Mouse (Mus musculus) adrenal gland, adult 10 weeks (tissue): Measurements from ENCODE around the gene Csdc2. TPM values are rescaled to one million over a fixed set of nuclear protein-coding genes. Genes with fewer than 3 reads are reported as not detected.

ENCODE experiments used
- polyA plus RNA-seq: library from polyadenylated mRNA; stranded (reverse); fragments of 350-450 nt; fragmentation: Illumina TruSeq; extraction: RNeasy Lipid Tissue Mini Kit (QIAGEN cat#74804); gene quantifications from one replicate; pipeline ENCODE4 v1.2.3, GENCODE M21; 2014; ENCODE audit warnings: low read depth, low replicate concordance

The Csdc2 gene
- 0.52 TPM for polyA plus RNA-seq

DNA sequence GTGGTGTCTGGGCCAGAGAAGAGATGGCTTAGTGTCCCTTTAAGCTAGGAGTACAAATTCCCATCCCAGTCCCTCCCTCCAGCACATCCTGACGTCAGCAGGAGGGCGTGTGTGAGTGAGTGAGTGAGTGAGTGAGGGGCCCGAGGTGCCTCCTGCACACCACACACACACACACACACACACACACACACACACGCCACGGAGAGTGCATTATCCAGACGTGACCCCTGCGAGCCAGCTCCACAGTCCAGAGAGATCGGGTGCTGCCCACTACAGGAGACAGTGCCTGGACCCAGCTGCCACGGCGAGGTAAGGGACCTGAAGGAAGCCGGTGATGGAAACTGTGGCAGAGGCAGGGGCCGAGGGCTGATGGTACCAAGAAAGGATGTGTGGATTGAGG, at the start of gene Csdc2:
Csdc2 (plus strand) TSS at position 81 of the 400 bp plus-strand sequence.

GRCm38 (mm10) chr15:81925760-81926445, 10.7 kb upstream of the Csdc2 start, which contains the start of gene Polr3h:
TSS of gene Polr3h (minus strand) at chr15:81926240.

DNA sequence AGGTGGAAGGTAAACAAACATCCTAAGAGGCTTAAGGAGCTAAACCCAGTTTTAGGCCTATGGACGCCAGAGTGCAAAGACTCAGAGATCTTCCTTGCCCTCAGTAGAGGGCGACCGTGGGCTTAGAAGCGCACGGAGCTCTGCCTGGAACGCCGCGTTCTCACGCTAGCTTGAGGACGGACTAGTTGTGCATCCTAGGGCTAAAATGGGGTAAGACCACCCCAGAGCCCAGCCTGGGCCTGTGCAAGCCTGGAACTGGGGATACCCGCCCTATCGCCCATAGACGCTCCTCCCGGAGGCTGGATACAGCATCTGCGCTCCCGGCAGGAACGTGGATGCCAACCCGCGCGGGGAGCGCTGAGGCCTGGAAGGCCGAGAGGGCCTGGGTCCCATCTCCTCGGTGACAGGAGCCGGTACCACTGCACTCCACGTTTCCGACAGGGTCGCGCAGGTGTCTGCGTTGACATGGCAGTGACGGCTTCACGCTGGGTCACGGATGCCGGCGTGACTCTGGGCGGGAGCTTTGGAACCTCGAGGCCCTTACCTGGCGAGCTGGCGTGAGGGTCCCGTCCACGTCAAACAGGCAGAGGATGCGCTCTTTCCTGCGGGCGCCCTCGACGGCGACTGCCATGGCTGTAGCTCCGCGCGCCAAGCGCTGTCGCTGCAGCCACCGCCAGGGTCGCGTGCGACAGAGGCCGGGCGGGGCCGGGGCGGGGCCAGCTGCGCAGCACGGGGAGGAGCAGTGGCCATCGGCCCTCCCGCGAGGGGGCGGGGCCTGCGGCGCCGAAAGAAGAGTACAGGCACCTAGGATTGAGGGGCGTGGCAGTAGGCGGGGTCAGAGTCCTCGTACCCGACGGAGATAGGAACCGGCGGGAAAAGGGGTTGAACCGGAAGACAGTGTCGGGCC, 23.9 kb downstream of the Csdc2 start, which contains the start of gene Pmm1:
Pmm1 (minus strand) TSS at position 760 of the 907 bp plus-strand sequence.

GRCm38 (mm10) chr15:81980321-81980720, 43.8 kb downstream of the Csdc2 start, which contains the start of gene 1700029P11Rik:
TSS of gene 1700029P11Rik (plus strand) at chr15:81980540.

GRCm38 (mm10) chr15:81987646-81988045, 51.1 kb downstream of the Csdc2 start, which contains the start of gene Xrcc6:
TSS of gene Xrcc6 (plus strand) at chr15:81987835.

Other genes with a start within 250 kb of the Csdc2 start
- not detected for gene Chadl, start 239.5 kb upstream of the Csdc2 start, polyA plus RNA-seq
- 17.0 TPM for gene Zc3h7b, start 191.7 kb upstream of the Csdc2 start, polyA plus RNA-seq
- gene Rangap1, start 191.2 kb upstream of the Csdc2 start, polyA plus RNA-seq: 7.4 TPM
- gene Tef, start 134.3 kb upstream of the Csdc2 start, polyA plus RNA-seq: 21.1 TPM
- 15.7 TPM for gene Tob2, start 78.0 kb upstream of the Csdc2 start, polyA plus RNA-seq
- gene Phf5a, start 64.8 kb upstream of the Csdc2 start, polyA plus RNA-seq: 20.7 TPM
- gene Aco2, start 64.5 kb upstream of the Csdc2 start, polyA plus RNA-seq: 113 TPM
- 3.6 TPM for gene Polr3h, start 10.5 kb upstream of the Csdc2 start, polyA plus RNA-seq
- 2.3 TPM for gene Pmm1, start 24.2 kb downstream of the Csdc2 start, polyA plus RNA-seq
- not detected for gene 1700029P11Rik, start 43.8 kb downstream of the Csdc2 start, polyA plus RNA-seq
- 290 TPM for gene Xrcc6, start 51.1 kb downstream of the Csdc2 start, polyA plus RNA-seq
- 43.8 TPM for gene Desi1, start 97.1 kb downstream of the Csdc2 start, polyA plus RNA-seq
- 480 TPM for gene Snu13, start 110.8 kb downstream of the Csdc2 start, polyA plus RNA-seq
- not detected for gene 4930407I10Rik, start 122.4 kb downstream of the Csdc2 start, polyA plus RNA-seq
- not detected for gene Mei1, start 133.2 kb downstream of the Csdc2 start, polyA plus RNA-seq
- gene Ccdc134, start 191.2 kb downstream of the Csdc2 start, polyA plus RNA-seq: 1.9 TPM
- 14.1 TPM for gene Srebf2, start 210.4 kb downstream of the Csdc2 start, polyA plus RNA-seq